Mouse (Mus musculus) MEL (cell line): ENCODE measurements around the gene Dnah5. TPM values are rescaled to one million over a fixed set of nuclear protein-coding genes. Genes with fewer than 3 reads are reported as not detected.

ENCODE experiments used
- DNase-seq: peaks from one replicate; pipeline ENCODE4 v3.0.0; 2011; ENCODE audit warnings: low read depth, low spot score
- H3K27ac ChIP-seq: 2 replicates; pipeline ENCODE4 v1.5.1; 2012; ENCODE audit warnings: low read depth, mild to moderate bottlenecking, control low read depth, low read length, moderate library complexity; ENCODE audit not compliant: control insufficient read depth
- H3K27me3 ChIP-seq, 2 experiments: fragments of 150-350 bp in 1 of 2; sonication (generic) in 1 of 2; 2 replicates each; pipeline ENCODE4 v1.6.1; 2012; ENCODE audit warnings: low read length in 2 of 2, mild to moderate bottlenecking in 2 of 2, improper control_type of control experiment in 1 of 2, moderate library complexity in 1 of 2; ENCODE audit not compliant: insufficient read depth in 2 of 2, control insufficient read depth in 1 of 2
- H3K36me3 ChIP-seq, 2 experiments: 2 replicates each; pipeline ENCODE4 v1.6.1; 2012 to 2014; ENCODE audit warnings: low read length in 2 of 2, improper control_type of control experiment in 1 of 2, inconsistent platforms in 1 of 2, mild to moderate bottlenecking in 1 of 2; ENCODE audit not compliant: insufficient read depth in 2 of 2, control insufficient read depth in 1 of 2
- H3K4me1 ChIP-seq, 2 experiments: fragments of 150-350 bp in 1 of 2; sonication (generic) in 1 of 2; 2 replicates each; pipeline ENCODE4 v1.6.1; 2012; ENCODE audit warnings: low read length in 2 of 2, improper control_type of control experiment in 1 of 2, mild to moderate bottlenecking in 1 of 2; ENCODE audit not compliant: insufficient read depth in 2 of 2, control insufficient read depth in 1 of 2
- H3K4me3 ChIP-seq, 2 experiments: fragments of 150-350 bp in 1 of 2; sonication (generic) in 1 of 2; 2 replicates each; pipeline ENCODE4 v1.5.1; 2012; ENCODE audit warnings: low read depth in 2 of 2, low read length in 2 of 2, mild to moderate bottlenecking in 2 of 2, moderate library complexity in 2 of 2, control low read depth in 1 of 2, improper control_type of control experiment in 1 of 2; ENCODE audit not compliant: control insufficient read depth in 1 of 2, insufficient read depth in 1 of 2
- H3K79me2 ChIP-seq: 2 replicates; pipeline ENCODE4 v1.6.1; 2012; ENCODE audit warnings: mild to moderate bottlenecking, low read length, moderate library complexity; ENCODE audit not compliant: control insufficient read depth, poor library complexity, insufficient read depth
- H3K9ac ChIP-seq: 2 replicates; pipeline ENCODE4 v1.6.1; 2012; ENCODE audit warnings: low read depth, mild to moderate bottlenecking, control low read depth, low read length, moderate library complexity; ENCODE audit not compliant: control insufficient read depth, poor library complexity, severe bottlenecking
- H3K9me3 ChIP-seq: fragments of 150-350 bp; sonication (generic); replicated peaks from 2 replicates; pipeline ENCODE4 v1.6.1; 2012; ENCODE audit warnings: mild to moderate bottlenecking, low read length, improper control_type of control experiment, moderate library complexity; ENCODE audit not compliant: insufficient read depth
- CHD1 ChIP-seq: IDR thresholded peaks from 2 replicates; pipeline ENCODE4 v1.6.1; 2012; ENCODE audit warnings: low read depth, mild to moderate bottlenecking, inconsistent platforms, low read length, improper control_type of control experiment
- CHD2 ChIP-seq: IDR thresholded peaks from 2 replicates; pipeline ENCODE4 v1.6.1; 2011; ENCODE audit warnings: low read length, improper control_type of control experiment
- CTCF ChIP-seq, 3 experiments: IDR thresholded peaks in 2 of 3; conservative IDR thresholded peaks in 1 of 3; 2 replicates each; pipeline ENCODE4 v1.5.1; 2011 to 2012; ENCODE audit warnings: low read length in 3 of 3, low read depth in 2 of 3, mild to moderate bottlenecking in 2 of 3, improper control_type of control experiment in 1 of 3, inconsistent platforms in 1 of 3, mixed read lengths in 1 of 3, moderate library complexity in 1 of 3; ENCODE audit not compliant: control insufficient read depth in 1 of 3, insufficient read depth in 1 of 3, poor library complexity in 1 of 3, severe bottlenecking in 1 of 3
- E2F4 ChIP-seq: IDR thresholded peaks from 2 replicates; pipeline ENCODE4 v1.6.1; 2011; ENCODE audit warnings: low read depth, low read length, improper control_type of control experiment, borderline replicate concordance
- ELF1 ChIP-seq: IDR thresholded peaks from 2 replicates; pipeline ENCODE4 v1.6.1; 2014; ENCODE audit warnings: low read depth, mild to moderate bottlenecking, inconsistent platforms, low read length, improper control_type of control experiment, moderate library complexity
- EP300 ChIP-seq, 2 experiments: IDR thresholded peaks; 2 replicates each; pipeline ENCODE4 v1.6.1; 2011; ENCODE audit warnings: improper control_type of control experiment in 2 of 2, low read length in 2 of 2, low read depth in 1 of 2, mild to moderate bottlenecking in 1 of 2
- ETS1 ChIP-seq: IDR thresholded peaks from 2 replicates; pipeline ENCODE4 v1.6.1; 2012; ENCODE audit warnings: low read depth, mild to moderate bottlenecking, inconsistent platforms, low read length, improper control_type of control experiment, moderate library complexity
- GABPA ChIP-seq: IDR thresholded peaks from 2 replicates; pipeline ENCODE4 v1.6.1; 2012; ENCODE audit warnings: low read depth, mild to moderate bottlenecking, inconsistent platforms, low read length, improper control_type of control experiment, moderate library complexity
- GATA1 ChIP-seq: IDR thresholded peaks from 2 replicates; pipeline ENCODE4 v1.6.1; 2011; ENCODE audit warnings: low read depth, low read length, improper control_type of control experiment
- JUND ChIP-seq: IDR thresholded peaks from 2 replicates; pipeline ENCODE4 v1.6.1; 2011; ENCODE audit warnings: low read depth, mild to moderate bottlenecking, improper control_type of control experiment, low read length
- KAT2A ChIP-seq: conservative IDR thresholded peaks from 2 replicates; pipeline ENCODE4 v1.6.1; 2012; ENCODE audit warnings: low read depth, low read length, improper control_type of control experiment, inconsistent platforms
- MAFK ChIP-seq: IDR thresholded peaks from 2 replicates; pipeline ENCODE4 v1.6.1; 2011; ENCODE audit warnings: low read depth, mild to moderate bottlenecking, low read length, improper control_type of control experiment, borderline replicate concordance
- MAZ ChIP-seq: IDR thresholded peaks from 2 replicates; pipeline ENCODE4 v1.6.1; 2012; ENCODE audit warnings: low read depth, mild to moderate bottlenecking, inconsistent platforms, low read length, improper control_type of control experiment
- MEF2A ChIP-seq: IDR thresholded peaks from 2 replicates; pipeline ENCODE4 v1.6.1; 2014; ENCODE audit warnings: low read depth, mild to moderate bottlenecking, inconsistent platforms, low read length, improper control_type of control experiment; ENCODE audit not compliant: poor library complexity, insufficient replicate concordance, severe bottlenecking; ENCODE audit errors: extremely low read depth
- MYB ChIP-seq: IDR thresholded peaks from 2 replicates; pipeline ENCODE4 v1.6.1; 2011; ENCODE audit warnings: mild to moderate bottlenecking, low read depth, low read length, improper control_type of control experiment
- NELFE ChIP-seq: IDR thresholded peaks from 2 replicates; pipeline ENCODE4 v1.6.1; 2011; ENCODE audit warnings: low read depth, low read length, improper control_type of control experiment
- NRF1 ChIP-seq: IDR thresholded peaks from 2 replicates; pipeline ENCODE4 v1.6.1; 2014; ENCODE audit warnings: low read depth, mild to moderate bottlenecking, inconsistent platforms, low read length, improper control_type of control experiment, moderate library complexity; ENCODE audit not compliant: poor library complexity, insufficient read depth, severe bottlenecking
- POLR2A ChIP-seq, 2 experiments: IDR thresholded peaks; 2 replicates each; pipeline ENCODE4 v1.6.1; 2011 to 2012; ENCODE audit warnings: low read length in 2 of 2, mild to moderate bottlenecking in 2 of 2, control low read depth in 1 of 2, improper control_type of control experiment in 1 of 2, low read depth in 1 of 2, moderate library complexity in 1 of 2; ENCODE audit not compliant: control insufficient read depth in 1 of 2, insufficient read depth in 1 of 2, poor library complexity in 1 of 2
- POLR2AphosphoS2 ChIP-seq: IDR thresholded peaks from 2 replicates; pipeline ENCODE4 v1.6.1; 2011; ENCODE audit warnings: low read length, improper control_type of control experiment
- RCOR1 ChIP-seq: IDR thresholded peaks from 2 replicates; pipeline ENCODE4 v1.6.1; 2012; ENCODE audit warnings: low read depth, mild to moderate bottlenecking, inconsistent platforms, low read length, improper control_type of control experiment
- TBP ChIP-seq: IDR thresholded peaks from 2 replicates; pipeline ENCODE4 v1.8.0; 2011; ENCODE audit warnings: low read depth, low read length, improper control_type of control experiment
- TCF12 ChIP-seq: IDR thresholded peaks from 2 replicates; pipeline ENCODE4 v1.6.1; 2014; ENCODE audit warnings: low read depth, mild to moderate bottlenecking, inconsistent platforms, low read length, improper control_type of control experiment, moderate library complexity
- USF1 ChIP-seq: IDR thresholded peaks from 2 replicates; pipeline ENCODE4 v1.6.1; 2014; ENCODE audit warnings: low read depth, mild to moderate bottlenecking, inconsistent platforms, low read length, improper control_type of control experiment, moderate library complexity
- ZKSCAN1 ChIP-seq: IDR thresholded peaks from 2 replicates; pipeline ENCODE4 v1.6.1; 2012; ENCODE audit warnings: low read depth, mild to moderate bottlenecking, inconsistent platforms, low read length, improper control_type of control experiment, moderate library complexity
- polyA plus RNA-seq, 2 experiments: library from polyadenylated mRNA; stranded (reverse) in 1 of 2; unstranded in 1 of 2; fragments of >175 nt in 1 of 2; fragments of >200 nt in 1 of 2; gene quantifications; 2 replicates each; pipeline versions ENCODE4 v1.2.1 to v1.2.4; 2012; ENCODE audit warnings: low replicate concordance in 2 of 2, low read depth in 1 of 2; ENCODE audit not compliant: insufficient read length in 2 of 2, insufficient read depth in 1 of 2, missing spikeins in 1 of 2
- total RNA-seq: library from RNA; depleted of rRNA; stranded (reverse); fragments of 300-350 nt; gene quantifications from 2 replicates; pipeline ENCODE4 v1.2.3, GENCODE M21; 2012

Gene Dnah5
- total and polyA plus RNA-seq, 3 experiments = not detected

GRCm38 (mm10) chr15:28404630-28405029, 201.1 kb downstream of the Dnah5 start:
- TF ChIP-seq MAFK = no peak
- no peak for TF ChIP-seq NELFE
- TF ChIP-seq EP300 (IDR thresholded peaks at IDR 0.05; ENCODE audit: low read depth in 1 of 2, low read length in 2 of 2) = no peak
- TF ChIP-seq ETS1 = no peak
- TF ChIP-seq MEF2A = no peak
- no peak for TF ChIP-seq CHD2
- no peak for TF ChIP-seq ZKSCAN1
- TF ChIP-seq MAZ = no peak
- TF ChIP-seq POLR2AphosphoS2 = no peak
- TF ChIP-seq GATA1 = no peak
- no peak for TF ChIP-seq KAT2A
- no peak for TF ChIP-seq NRF1
- TF ChIP-seq MYB = no peak
- TF ChIP-seq ELF1 = no peak
- no peak for TF ChIP-seq USF1
- no peak for TF ChIP-seq RCOR1
- TF ChIP-seq TCF12 = no peak
- no peak overlapping the region for H3K27ac ChIP-seq

GRCm38 (mm10) chr15:28405136-28405535, 201.6 kb downstream of the Dnah5 start:
- H3K4me1 ChIP-seq = no peaks in the 10 kb centered on the region
- no peak overlapping the region for H3K9ac ChIP-seq
- H3K36me3 ChIP-seq = no peaks in the 10 kb centered on the region
- no peaks in the 10 kb centered on the region for H3K79me2 ChIP-seq
- no peaks in the 10 kb centered on the region for H3K27me3 ChIP-seq
- H3K27ac ChIP-seq = no peak overlapping the region
- H3K9me3 ChIP-seq = no peaks in the 10 kb centered on the region
- no peak overlapping the region for H3K4me3 ChIP-seq
- no peak for DNase-seq
- no peak for TF ChIP-seq ETS1
- TF ChIP-seq JUND = no peak
- TF ChIP-seq EP300 (IDR thresholded peaks at IDR 0.05; ENCODE audit: low read depth in 1 of 2, low read length in 2 of 2) = no peak
- no peak for TF ChIP-seq CHD1
- no peak for TF ChIP-seq POLR2A (IDR thresholded peaks at IDR 0.05; ENCODE audit: control insufficient read depth in 1 of 2, insufficient read depth in 1 of 2, low read depth in 1 of 2, low read length in 2 of 2, poor library complexity in 1 of 2)
- no peak for TF ChIP-seq CHD2
- TF ChIP-seq POLR2AphosphoS2 = no peak
- TF ChIP-seq GABPA = no peak
- no peak for TF ChIP-seq CTCF (IDR thresholded peaks at IDR 0.05 in 2 of 3, conservative IDR thresholded peaks at IDR 0.05 in 1 of 3; ENCODE audit: control insufficient read depth in 1 of 3, insufficient read depth in 1 of 3, low read depth in 2 of 3, low read length in 3 of 3, poor library complexity in 1 of 3, severe bottlenecking in 1 of 3)
- TF ChIP-seq E2F4 = no peak
- no peak for TF ChIP-seq MAFK
- TF ChIP-seq TBP = no peak
- TF ChIP-seq MEF2A = no peak

More at GRCm38 (mm10) chr15:28404630-28405029, 201.1 kb downstream of the Dnah5 start:
- Histone ChIP-seq H3K27me3 (no peaks in the 10 kb centered on the region), H3K79me2 (no peaks in the 10 kb centered on the region), H3K9ac (no peak overlapping the region), H3K36me3 (no peaks in the 10 kb centered on the region), H3K4me3 (no peak overlapping the region), H3K4me1 (no peaks in the 10 kb centered on the region), H3K9me3 (no peaks in the 10 kb centered on the region)
- DNase-seq = no peak
